Mouse (Mus musculus) stomach, embryonic 16.5 days (tissue): ENCODE data around the gene Aig1. TPM values are rescaled to one million over a fixed set of nuclear protein-coding genes. Genes with fewer than 3 reads are reported as not detected.
A peak's percentile ranks its signal among the peaks of the same experiment; 100 is the strongest.

Source experiments
- ATAC-seq: fragments of 200-750 bp; cut with Nextera tagmentation; 2 replicates; pipeline ENCODE4 v1.8.0; 2017; ENCODE audit warnings: moderate number of reproducible peaks, moderate TSS enrichment; ENCODE audit not compliant: insufficient read depth, low FRiP score
- H3K27ac ChIP-seq: fragments of 300-500 bp; sonication (generic); 2 replicates; pipeline ENCODE4 v1.5.1; 2014; ENCODE audit warnings: low read length
- H3K27me3 ChIP-seq: fragments of 300-500 bp; sonication (generic); 2 replicates; pipeline ENCODE4 v1.6.1; 2014; ENCODE audit warnings: low read length, control low read depth, mixed read lengths; ENCODE audit not compliant: control insufficient read depth, insufficient read depth
- H3K36me3 ChIP-seq: fragments of 300-500 bp; sonication (generic); 2 replicates; pipeline ENCODE4 v1.6.1; 2014; ENCODE audit warnings: low read length; ENCODE audit not compliant: control insufficient read depth, insufficient read depth
- H3K4me1 ChIP-seq: fragments of 300-500 bp; sonication (generic); 2 replicates; pipeline ENCODE4 v1.6.1; 2014; ENCODE audit warnings: low read length, control low read depth, mixed read lengths; ENCODE audit not compliant: control insufficient read depth, insufficient read depth
- H3K4me2 ChIP-seq: fragments of 300-500 bp; sonication (generic); 2 replicates; pipeline ENCODE4 v1.6.1; 2014; ENCODE audit warnings: low read depth, low read length, mixed read lengths
- H3K4me3 ChIP-seq: fragments of 300-500 bp; sonication (generic); replicated peaks from 2 replicates; pipeline ENCODE4 v1.5.1; 2014; ENCODE audit warnings: mild to moderate bottlenecking, low read length
- H3K9ac ChIP-seq: fragments of 300-500 bp; sonication (generic); 2 replicates; pipeline ENCODE4 v1.6.1; 2014; ENCODE audit warnings: low read length
- H3K9me3 ChIP-seq: fragments of 300-500 bp; sonication (generic); replicated peaks from 2 replicates; pipeline ENCODE4 v1.6.1; 2016; ENCODE audit warnings: low read length, control low read depth; ENCODE audit not compliant: control insufficient read depth
- WGBS: fragments of 180-500 bp; shearing (Covaris S2); extraction: QIAGEN DNeasy Blood & Tissue Kit; methylation state at CpG from one replicate; pipeline ENCODE4 v1.1.7; 2014; 5-methylcytosine and 5-hydroxymethylcytosine counted together
- polyA plus RNA-seq: library from polyadenylated mRNA; unstranded; fragments of >200 nt; fragmentation: Nextera tagmentation; extraction: Ambion mirVana; gene quantifications from 2 replicates; pipeline ENCODE4 v1.2.1, GENCODE M21; 2015

Gene Aig1
- polyA plus RNA-seq, 1 experiment from 2014 or later = 39.4 TPM

DNA sequence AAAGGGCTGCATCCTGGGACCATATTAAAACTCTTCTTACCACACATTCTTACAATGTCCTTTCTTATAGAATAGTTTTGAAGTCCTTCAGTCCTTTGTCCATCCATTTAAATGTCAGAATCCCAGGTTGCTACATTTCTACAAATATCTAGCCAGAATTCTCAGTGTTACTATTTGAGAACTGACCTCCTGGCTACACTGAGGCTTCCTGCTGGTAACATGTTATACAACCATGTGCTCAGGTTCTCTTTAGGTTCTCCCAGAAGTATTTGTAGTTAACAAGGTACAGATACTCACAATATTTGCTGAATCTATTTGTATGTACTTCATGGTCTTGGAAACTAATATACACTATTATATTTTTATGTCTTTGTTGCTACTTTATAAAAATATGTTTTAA, 62.0 kb downstream of the Aig1 start:
- Histone ChIP-seq H3K4me2 (no peak overlapping the region), H3K4me1 (no peaks in the 10 kb centered on the region), H3K9ac (no peak overlapping the region), H3K4me3 (no peak overlapping the region), H3K9me3 (no peaks in the 10 kb centered on the region), H3K27ac (no peak overlapping the region), H3K36me3 (no peaks in the 10 kb centered on the region), H3K27me3 (no peaks in the 10 kb centered on the region)
- ATAC-seq = no peak

DNA sequence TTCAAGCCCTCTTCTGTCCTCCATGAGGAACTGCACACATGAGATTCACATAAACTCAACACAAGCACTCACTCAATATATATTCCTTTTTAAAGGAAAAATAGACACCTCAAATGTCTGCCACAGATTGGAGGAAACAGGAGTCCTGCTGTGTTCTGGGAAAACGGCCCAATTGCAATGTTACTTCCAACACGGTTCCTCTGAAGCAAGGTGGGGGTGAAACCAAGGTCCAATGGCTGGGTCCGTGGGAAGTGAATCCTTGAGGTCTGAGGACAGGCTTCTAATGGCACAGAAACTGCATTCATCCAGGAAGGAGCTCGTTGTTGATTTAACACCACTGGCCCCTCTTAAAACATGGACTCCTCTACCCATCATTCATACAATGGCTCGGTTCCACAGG, 67.5 kb downstream of the Aig1 start:
- Histone ChIP-seq H3K4me2 (no peak overlapping the region), H3K36me3 (peaks cover 7% of the 10 kb centered on the region; the same call in 1 of the 2 replicates), H3K9ac (no peak overlapping the region), H3K4me1 (no peaks in the 10 kb centered on the region), H3K4me3 (no peak overlapping the region), H3K27me3 (no peaks in the 10 kb centered on the region), H3K9me3 (peaks cover 4% of the 10 kb centered on the region; the same call in 1 of the 2 replicates), H3K27ac (no peak overlapping the region)
- no peak for ATAC-seq
- WGBS = 88% methylated on average over 5 of the region's 5 CpGs

DNA sequence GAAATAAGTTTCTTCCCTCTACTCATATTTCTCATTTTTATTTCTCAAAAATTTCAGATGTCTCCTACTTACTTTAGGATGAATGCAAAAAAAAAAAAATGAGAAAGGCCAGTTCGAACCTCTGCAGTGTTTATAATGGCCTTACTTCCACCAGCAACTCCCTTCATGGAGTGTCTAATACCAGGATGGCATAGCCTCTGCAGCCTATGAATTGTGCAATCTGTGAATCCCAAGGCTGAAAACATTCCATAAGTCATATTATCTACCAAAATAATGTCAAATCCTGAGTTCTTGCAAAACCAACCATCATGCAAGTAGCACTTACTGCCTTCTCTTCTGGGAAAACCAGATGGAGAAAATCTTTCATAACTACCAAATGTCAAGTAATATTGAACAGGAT, 75.3 kb downstream of the Aig1 start:
- Histone ChIP-seq H3K36me3 (no peaks in the 10 kb centered on the region), H3K27me3 (no peaks in the 10 kb centered on the region), H3K4me2 (no peak overlapping the region), H3K9ac (no peak overlapping the region), H3K4me1 (no peaks in the 10 kb centered on the region), H3K9me3 (no peaks in the 10 kb centered on the region; the same call in 1 of the 2 replicates), H3K4me3 (no peak overlapping the region), H3K27ac (no peak overlapping the region)
- no peak for ATAC-seq
- 68% methylated on average over 1 of the region's 1 CpGs for WGBS

DNA sequence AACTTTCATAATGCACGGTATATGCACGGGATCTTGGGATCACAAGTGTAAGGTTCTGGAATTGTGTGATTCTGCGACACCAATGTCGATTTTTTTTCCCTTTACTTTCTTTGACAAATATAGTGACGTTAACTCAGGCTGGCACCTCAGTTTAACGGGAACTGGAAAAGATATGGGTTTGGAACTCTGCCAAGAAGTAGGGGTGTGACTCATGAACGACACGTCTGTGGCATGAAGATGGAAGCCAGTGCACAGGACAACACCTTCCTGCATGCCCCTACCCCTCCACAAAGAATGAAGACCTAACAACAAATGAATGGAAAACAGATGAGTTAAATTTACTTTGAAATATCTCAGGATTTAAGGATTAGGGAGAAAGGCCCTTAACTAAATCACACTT, 76.0 kb downstream of the Aig1 start:
- ATAC-seq = no peak
- 67% methylated on average over 8 of the region's 8 CpGs for WGBS

DNA sequence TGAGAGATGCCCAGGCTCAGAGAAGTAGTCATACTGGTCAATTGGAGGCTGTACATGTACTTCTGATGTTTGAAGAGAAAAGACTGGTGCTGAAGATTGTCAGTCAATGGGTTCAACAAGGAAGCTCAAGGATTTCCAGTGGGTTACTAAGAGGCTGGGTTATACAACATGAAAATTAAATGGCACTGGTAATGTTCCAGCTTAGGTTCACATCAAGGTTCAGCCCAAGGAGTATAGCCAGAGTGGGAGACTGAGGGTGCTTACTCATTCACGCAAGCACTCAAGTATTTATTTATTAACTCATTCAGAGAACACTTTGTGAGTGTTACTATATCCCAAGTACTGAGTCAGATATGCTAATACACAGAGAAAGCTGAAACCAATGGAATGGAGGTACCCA, 79.2 kb downstream of the Aig1 start:
- Histone ChIP-seq H3K9ac (no peak overlapping the region), H3K4me2 (no peak overlapping the region), H3K36me3 (no peaks in the 10 kb centered on the region), H3K27ac (no peak overlapping the region), H3K27me3 (no peaks in the 10 kb centered on the region), H3K4me1 (no peaks in the 10 kb centered on the region), H3K9me3 (no peaks in the 10 kb centered on the region), H3K4me3 (no peak overlapping the region)
- no peak for ATAC-seq
- WGBS = 95% methylated on average over 1 of the region's 1 CpGs

More for the DNA sequence above, 76.0 kb downstream of the Aig1 start:
- H3K9ac ChIP-seq = no peak overlapping the region
- H3K9me3 ChIP-seq = no peaks in the 10 kb centered on the region
- no peak overlapping the region for H3K4me3 ChIP-seq
- H3K4me2 ChIP-seq = no peak overlapping the region
- H3K27ac ChIP-seq = no peak overlapping the region
- no peaks in the 10 kb centered on the region for H3K36me3 ChIP-seq
- H3K27me3 ChIP-seq = no peaks in the 10 kb centered on the region
- no peaks in the 10 kb centered on the region for H3K4me1 ChIP-seq

DNA sequence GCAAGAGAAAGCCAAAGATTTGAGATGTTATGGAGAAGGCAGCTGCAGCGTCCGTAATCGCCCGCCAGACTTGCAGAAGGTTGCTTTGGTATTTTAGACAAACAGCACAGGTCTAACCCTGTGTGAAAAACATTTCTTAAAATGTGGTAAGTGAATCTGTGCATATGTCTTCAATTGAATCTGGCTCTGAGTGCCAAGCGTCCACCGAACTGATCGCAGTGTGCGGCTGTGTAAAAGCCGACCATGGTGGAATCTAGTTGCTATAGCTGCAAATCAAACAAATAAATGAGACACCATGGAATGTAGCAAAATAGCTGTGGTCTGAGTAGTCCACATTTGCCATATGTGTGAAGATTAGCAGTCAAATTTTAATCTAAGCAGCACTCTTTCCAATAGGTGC, 80.7 kb downstream of the Aig1 start:
- Histone ChIP-seq H3K27me3 (no peaks in the 10 kb centered on the region), H3K27ac (no peak overlapping the region), H3K9ac (no peak overlapping the region), H3K4me1 (no peaks in the 10 kb centered on the region), H3K9me3 (no peaks in the 10 kb centered on the region), H3K4me2 (no peak overlapping the region), H3K4me3 (no peak overlapping the region), H3K36me3 (no peaks in the 10 kb centered on the region)
- 90% methylated on average over 9 of the region's 9 CpGs for WGBS
- ATAC-seq = no peak

DNA sequence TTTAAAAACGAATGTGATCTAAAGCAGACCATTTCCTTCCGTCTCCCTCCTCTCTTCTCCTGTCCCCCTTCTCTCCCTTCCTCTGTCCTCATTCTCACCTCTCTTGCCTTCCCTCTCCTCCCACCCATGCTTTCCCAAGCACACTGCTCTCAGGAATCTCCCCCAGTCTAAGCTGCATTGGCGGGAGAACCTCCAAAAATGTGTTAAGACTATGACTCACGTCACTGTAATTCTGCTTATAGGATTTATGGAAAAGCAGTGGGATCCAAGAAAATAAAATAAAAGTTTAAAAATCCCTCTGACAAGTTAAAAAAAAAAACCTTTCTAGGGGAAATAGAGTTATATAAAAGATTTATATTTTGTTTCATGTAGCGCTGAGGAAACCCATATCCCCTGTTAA, 86.0 kb downstream of the Aig1 start:
- no peaks in the 10 kb centered on the region for H3K9me3 ChIP-seq
- ATAC-seq = peak; percentile 66; the same call in 1 of the 2 replicates
- H3K36me3 ChIP-seq = no peaks in the 10 kb centered on the region
- H3K9ac ChIP-seq = no peak overlapping the region
- H3K4me3 ChIP-seq = no peak overlapping the region
- no peak overlapping the region for H3K27ac ChIP-seq
- H3K4me2 ChIP-seq = no peak overlapping the region
- 50% methylated on average over 5 of the region's 5 CpGs for WGBS
- no peaks in the 10 kb centered on the region for H3K27me3 ChIP-seq
- no peaks in the 10 kb centered on the region for H3K4me1 ChIP-seq

DNA sequence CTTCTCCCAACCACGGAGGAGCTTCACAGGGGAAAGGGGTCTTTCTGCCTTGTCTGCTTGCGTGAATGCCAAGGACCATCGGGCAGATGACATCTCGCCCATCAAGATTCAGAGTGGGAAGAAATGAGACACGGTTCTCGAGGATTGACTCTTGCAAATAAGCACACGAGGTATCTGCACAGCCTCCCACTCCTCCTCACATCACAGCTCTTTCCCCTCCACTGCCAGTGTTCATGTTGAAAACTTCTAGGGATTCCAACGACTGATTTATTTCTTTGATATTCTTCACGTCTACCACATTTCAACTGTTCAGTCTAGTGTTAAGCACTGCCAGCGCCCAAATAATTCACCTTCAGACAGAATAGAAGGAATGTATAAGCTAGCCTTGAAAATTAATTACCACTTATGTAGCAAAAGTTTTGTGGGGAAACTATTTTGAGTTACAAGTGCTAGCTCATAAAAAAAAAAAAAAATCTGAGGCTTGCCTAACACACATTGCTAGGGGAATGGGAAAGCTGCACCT, 86.5 kb downstream of the Aig1 start:
- Histone ChIP-seq H3K27me3 (no peaks in the 10 kb centered on the region), H3K36me3 (no peaks in the 10 kb centered on the region), H3K9ac (no peak overlapping the region), H3K4me3 (no peak overlapping the region), H3K4me2 (no peak overlapping the region), H3K27ac (no peak overlapping the region), H3K4me1 (no peaks in the 10 kb centered on the region), H3K9me3 (no peaks in the 10 kb centered on the region)
- ATAC-seq = peak; percentile 7; the same call in 1 of the 2 replicates
- WGBS = 68% methylated on average over 10 of the region's 10 CpGs

DNA sequence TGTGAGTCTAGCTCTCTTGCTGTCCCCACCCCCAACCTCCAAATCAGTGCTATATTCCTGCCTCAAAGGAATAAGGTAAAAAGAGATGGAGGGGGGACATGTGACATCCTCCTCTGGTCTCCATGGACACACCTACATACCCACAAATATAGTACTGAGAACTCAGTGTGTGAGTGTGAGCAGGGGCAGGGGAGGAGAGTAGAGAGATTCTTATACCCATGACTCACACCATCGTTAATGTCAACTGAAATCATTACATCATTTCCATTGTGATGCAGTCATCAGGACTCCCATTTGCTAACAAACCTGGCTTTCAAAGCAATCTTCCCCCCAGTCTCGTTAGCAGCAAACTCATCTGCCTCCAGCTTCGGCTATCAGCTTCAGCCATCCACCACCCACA, 92.8 kb downstream of the Aig1 start:
- Histone ChIP-seq H3K4me2 (no peak overlapping the region), H3K9ac (no peak overlapping the region), H3K27me3 (no peaks in the 10 kb centered on the region), H3K4me3 (no peak overlapping the region), H3K36me3 (no peaks in the 10 kb centered on the region), H3K27ac (no peak overlapping the region), H3K4me1 (no peaks in the 10 kb centered on the region), H3K9me3 (no peaks in the 10 kb centered on the region)
- no peak for ATAC-seq
- 72% methylated on average over 3 of the region's 3 CpGs for WGBS

DNA sequence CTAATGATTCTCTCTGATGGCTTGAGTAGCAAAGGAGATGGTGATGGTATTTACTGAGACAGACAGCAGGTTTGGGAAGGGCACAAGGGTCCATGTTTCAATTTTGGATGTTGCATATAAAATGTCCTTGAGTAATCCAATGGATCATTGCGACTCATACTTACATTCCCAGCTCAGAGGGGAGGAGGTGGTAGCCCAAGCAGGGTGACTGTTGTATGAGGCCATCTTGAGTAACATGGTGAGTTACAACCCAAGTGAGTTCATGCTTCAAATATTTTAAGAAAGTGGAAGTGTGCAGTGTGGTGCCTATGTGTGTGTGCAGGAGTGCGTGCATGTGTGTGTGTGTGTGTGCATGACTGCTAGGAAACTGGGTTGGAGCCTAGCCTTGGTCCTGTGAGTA, 93.4 kb downstream of the Aig1 start:
- Histone ChIP-seq H3K9me3 (no peaks in the 10 kb centered on the region), H3K9ac (no peak overlapping the region), H3K27me3 (no peaks in the 10 kb centered on the region), H3K27ac (no peak overlapping the region), H3K4me2 (no peak overlapping the region), H3K4me1 (no peaks in the 10 kb centered on the region), H3K4me3 (no peak overlapping the region), H3K36me3 (no peaks in the 10 kb centered on the region)
- ATAC-seq = no peak
- WGBS = 95% methylated on average over 2 of the region's 2 CpGs
